Mouse (Mus musculus): Measurements from ENCODE around the gene Adgrb3.
"Not testable (repeated sequence)": the region's sequence is repeated elsewhere in the genome, so short reads cannot be mapped to it uniquely, and the experiment has no call there.

Gene Adgrb3

DNA sequence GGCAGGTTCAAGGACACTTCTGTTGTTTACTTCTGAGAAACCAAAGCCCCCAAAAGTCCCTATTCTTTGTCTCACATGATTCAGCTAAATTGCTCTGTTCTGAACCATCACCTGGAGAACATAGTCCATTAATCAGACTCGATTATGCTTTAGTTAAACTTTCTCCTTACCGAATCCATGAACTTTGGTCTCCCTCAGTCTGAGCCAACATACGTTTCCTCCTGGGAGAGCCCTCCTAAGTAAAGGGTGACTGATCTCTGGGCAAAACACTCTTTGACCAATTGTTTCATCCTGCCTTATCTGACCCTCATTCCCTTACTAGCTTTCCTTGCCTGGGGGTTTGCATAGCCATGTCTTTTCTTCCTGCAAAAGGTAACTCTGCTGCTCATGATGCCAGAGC is 806.4 kb downstream of the Adgrb3 start:
- DNase-seq (ENCODE audit: extremely low spot score, low read depth, low spot score), result no peak

DNA sequence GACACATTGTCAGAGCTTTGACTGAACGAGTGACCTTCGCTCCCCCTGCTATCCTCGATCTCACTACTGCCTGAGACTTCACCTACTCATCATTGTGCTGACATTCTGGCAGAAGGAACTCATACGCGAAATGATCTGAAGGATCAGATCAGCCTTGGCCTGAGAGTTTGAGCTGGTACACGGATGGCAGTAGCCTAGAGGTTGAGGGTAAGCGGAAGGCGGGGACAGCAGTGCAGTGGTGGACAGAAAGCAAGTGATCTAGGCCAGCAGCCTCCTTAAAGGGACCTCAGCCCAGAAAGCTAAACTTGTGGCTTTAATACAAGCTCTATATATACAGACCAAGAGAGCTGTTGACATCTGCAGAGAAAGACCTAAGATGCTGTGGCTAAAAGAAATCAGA is 811.7 kb downstream of the Adgrb3 start:
- DNase-seq (ENCODE audit: extremely low spot score, low read depth, low spot score), result not testable (repeated sequence)
